Mouse (Mus musculus) liver, adult 2 months (tissue): Measurements from ENCODE around the gene Slc5a11.

Source experiments
- CTCF ChIP-seq: fragments of 200-500 bp; IDR thresholded peaks from 2 replicates; pipeline ENCODE4 v1.5.1; 2011; ENCODE audit warnings: low read depth, low read length, control low read depth
- POLR2A ChIP-seq: fragments of 200-500 bp; IDR thresholded peaks from 2 replicates; pipeline ENCODE4 v1.6.1; 2011; ENCODE audit warnings: low read length, control low read depth; ENCODE audit not compliant: insufficient read depth; ENCODE audit errors: extremely low read depth

DNA sequence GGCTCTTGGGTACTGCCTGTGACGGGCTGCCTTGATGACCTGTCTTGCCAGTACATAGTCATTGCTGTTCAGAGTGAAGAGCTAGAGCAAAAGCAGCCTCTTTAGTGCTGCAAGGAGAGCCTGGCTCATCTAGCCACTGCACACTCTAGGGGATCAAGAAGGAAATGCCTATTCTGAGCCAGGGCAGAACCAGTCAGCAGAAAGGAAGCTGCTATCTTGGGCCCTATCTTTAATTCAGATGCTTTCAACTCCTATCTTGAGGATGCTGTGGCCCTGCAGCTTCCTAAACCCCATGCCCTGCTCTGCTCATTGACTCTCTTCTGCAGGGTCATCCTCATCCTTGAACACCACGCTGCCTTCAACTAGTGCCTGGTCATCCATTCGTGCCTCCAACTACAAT, 26.1 kb upstream of the Slc5a11 start:
- TF ChIP-seq CTCF (no peak), POLR2A (no peak)
